Mouse (Mus musculus): ENCODE data around the gene Tgfb1. TPM values are rescaled to one million over a fixed set of nuclear protein-coding genes. Genes with fewer than 3 reads are reported as not detected.

Tgfb1 gene
- polyA plus RNA-seq, 1 experiment from 2014 or later: 1.6 TPM

GRCm38 (mm10) chr7:25706578-25707170, 19.9 kb downstream of the Tgfb1 start:
- H3K9me3 ChIP-seq (ENCODE audit: control insufficient read depth, low read length): no peaks in the 10 kb centered on the region
- peaks cover 17% of the 10 kb centered on the region for H3K4me1 ChIP-seq (ENCODE audit: control insufficient read depth, insufficient read depth, low read length)
- H3K4me2 ChIP-seq (ENCODE audit: low read depth): no peak overlapping the region
- H3K9ac ChIP-seq (ENCODE audit: low read length): no peak overlapping the region
- no peak overlapping the region for H3K4me3 ChIP-seq (ENCODE audit: low read depth, low read length)
- DNase-seq (ENCODE audit: low spot score): no peak
- no peak for ATAC-seq (ENCODE audit: insufficient read depth, low FRiP score, low TSS enrichment)
- no peak overlapping the region for H3K27ac ChIP-seq (ENCODE audit: low read depth, low read length)
- no peaks in the 10 kb centered on the region for H3K36me3 ChIP-seq (ENCODE audit: control insufficient read depth, insufficient read depth, low read length)
- whole genome bisulfite sequencing: 62% methylated on average over 7 of the region's 7 CpGs
- H3K27me3 ChIP-seq (ENCODE audit: control insufficient read depth, insufficient read depth, low read length): no peaks in the 10 kb centered on the region

- Histone ChIP-seq H3K36me3 (ENCODE audit: control insufficient read depth, insufficient read depth, low read length) (peaks cover under 1% of the 10 kb centered on the region), H3K27me3 (ENCODE audit: control insufficient read depth, insufficient read depth, low read length) (no peaks in the 10 kb centered on the region), H3K4me2 (ENCODE audit: low read depth) (no peak overlapping the region; the same call in 1 of the 2 replicates), H3K27ac (ENCODE audit: low read depth, low read length) (peak overlapping the region; percentile 34; the same call in 1 of the 2 replicates), H3K4me3 (ENCODE audit: low read depth, low read length) (no peak overlapping the region), H3K4me1 (ENCODE audit: control insufficient read depth, insufficient read depth, low read length) (peaks cover 22% of the 10 kb centered on the region), H3K9ac (ENCODE audit: low read length) (0 out of 2 replicates have a peak overlapping the region, but pooled peaks have one; percentile 22), H3K9me3 (ENCODE audit: control insufficient read depth, low read length) (no peaks in the 10 kb centered on the region)
- ATAC-seq (ENCODE audit: insufficient read depth, low FRiP score, low TSS enrichment) (no peak), DNase-seq (ENCODE audit: low spot score) (no peak)
- WGBS: 64% methylated on average over 15 of the region's 15 CpGs
Measured at GRCm38 (mm10) chr7:25707581-25708292, 20.9 kb downstream of the Tgfb1 start.

- 13% methylated on average over 12 of the region's 12 CpGs for WGBS
- peak overlapping the region; percentile 42 for H3K9ac ChIP-seq (ENCODE audit: low read length)
- no peak overlapping the region for H3K4me3 ChIP-seq (ENCODE audit: low read depth, low read length)
- peaks cover 6% of the 10 kb centered on the region for H3K36me3 ChIP-seq (ENCODE audit: control insufficient read depth, insufficient read depth, low read length)
- no peaks in the 10 kb centered on the region for H3K27me3 ChIP-seq (ENCODE audit: control insufficient read depth, insufficient read depth, low read length)
- ATAC-seq (ENCODE audit: insufficient read depth, low FRiP score, low TSS enrichment) (0 out of 2 replicates have a peak, but pooled peaks have one; percentile 6), DNase-seq (ENCODE audit: low spot score) (no peak)
- H3K4me1 ChIP-seq (ENCODE audit: control insufficient read depth, insufficient read depth, low read length): peaks cover 20% of the 10 kb centered on the region
- H3K9me3 ChIP-seq (ENCODE audit: control insufficient read depth, low read length): no peaks in the 10 kb centered on the region
- no peak overlapping the region for H3K27ac ChIP-seq (ENCODE audit: low read depth, low read length)
- no peak overlapping the region for H3K4me2 ChIP-seq (ENCODE audit: low read depth)
Measured at GRCm38 (mm10) chr7:25709961-25710360, 23.2 kb downstream of the Tgfb1 start.

GRCm38 (mm10) chr7:25710519-25711130, 23.8 kb downstream of the Tgfb1 start:
- H3K27ac ChIP-seq (ENCODE audit: low read depth, low read length): no peak overlapping the region
- DNase-seq (ENCODE audit: low spot score): no peak

GRCm38 (mm10) chr7:25711165-25711564, 24.4 kb downstream of the Tgfb1 start:
- no peak overlapping the region for H3K27ac ChIP-seq (ENCODE audit: low read depth, low read length)
- peaks cover 20% of the 10 kb centered on the region for H3K4me1 ChIP-seq (ENCODE audit: control insufficient read depth, insufficient read depth, low read length)
- 68% methylated on average over 5 of the region's 5 CpGs for WGBS
- ATAC-seq (ENCODE audit: insufficient read depth, low FRiP score, low TSS enrichment) (no peak), DNase-seq (ENCODE audit: low spot score) (no peak)
- H3K9ac ChIP-seq (ENCODE audit: low read length): no peak overlapping the region
- no peak overlapping the region for H3K4me3 ChIP-seq (ENCODE audit: low read depth, low read length)
- H3K27me3 ChIP-seq (ENCODE audit: control insufficient read depth, insufficient read depth, low read length): no peaks in the 10 kb centered on the region
- no peaks in the 10 kb centered on the region for H3K9me3 ChIP-seq (ENCODE audit: control insufficient read depth, low read length)
- H3K4me2 ChIP-seq (ENCODE audit: low read depth): no peak overlapping the region
- peaks cover 17% of the 10 kb centered on the region for H3K36me3 ChIP-seq (ENCODE audit: control insufficient read depth, insufficient read depth, low read length)

More at GRCm38 (mm10) chr7:25710519-25711130, 23.8 kb downstream of the Tgfb1 start:
- H3K36me3 ChIP-seq (ENCODE audit: control insufficient read depth, insufficient read depth, low read length): peaks cover 13% of the 10 kb centered on the region
- ATAC-seq (ENCODE audit: insufficient read depth, low FRiP score, low TSS enrichment): peak; percentile 18; the same call in 1 of the 2 replicates
- no peak overlapping the region for H3K4me2 ChIP-seq (ENCODE audit: low read depth)
- 14% methylated on average over 5 of the region's 7 CpGs for WGBS
- no peak overlapping the region for H3K4me3 ChIP-seq (ENCODE audit: low read depth, low read length)
- H3K4me1 ChIP-seq (ENCODE audit: control insufficient read depth, insufficient read depth, low read length): peaks cover 20% of the 10 kb centered on the region
- no peaks in the 10 kb centered on the region for H3K27me3 ChIP-seq (ENCODE audit: control insufficient read depth, insufficient read depth, low read length)
- no peaks in the 10 kb centered on the region for H3K9me3 ChIP-seq (ENCODE audit: control insufficient read depth, low read length)
- peak overlapping the region; percentile 42; the same call in 1 of the 2 replicates for H3K9ac ChIP-seq (ENCODE audit: low read length)

- 21% methylated on average over 7 of the region's 7 CpGs for WGBS
- H3K4me1 ChIP-seq (ENCODE audit: control insufficient read depth, insufficient read depth, low read length): peaks cover 20% of the 10 kb centered on the region
- H3K9me3 ChIP-seq (ENCODE audit: control insufficient read depth, low read length): no peaks in the 10 kb centered on the region
- H3K36me3 ChIP-seq (ENCODE audit: control insufficient read depth, insufficient read depth, low read length): peaks cover 17% of the 10 kb centered on the region
- DNase-seq (ENCODE audit: low spot score): peak; percentile 55
- H3K27ac ChIP-seq (ENCODE audit: low read depth, low read length): 0 out of 2 replicates have a peak overlapping the region, but pooled peaks have one; percentile 14
- H3K9ac ChIP-seq (ENCODE audit: low read length): peak overlapping the region; percentile 14; the same call in 1 of the 2 replicates
- no peak overlapping the region for H3K4me2 ChIP-seq (ENCODE audit: low read depth)
- ATAC-seq (ENCODE audit: insufficient read depth, low FRiP score, low TSS enrichment): peak; percentile 48; the same call in 1 of the 2 replicates
- no peak overlapping the region for H3K4me3 ChIP-seq (ENCODE audit: low read depth, low read length)
- H3K27me3 ChIP-seq (ENCODE audit: control insufficient read depth, insufficient read depth, low read length): no peaks in the 10 kb centered on the region
Measured at GRCm38 (mm10) chr7:25711731-25712197, 25.0 kb downstream of the Tgfb1 start.

- no peak for DNase-seq (ENCODE audit: low spot score)
- Histone ChIP-seq H3K36me3 (ENCODE audit: control insufficient read depth, insufficient read depth, low read length) (peaks cover 17% of the 10 kb centered on the region), H3K4me1 (ENCODE audit: control insufficient read depth, insufficient read depth, low read length) (peaks cover 20% of the 10 kb centered on the region), H3K9me3 (ENCODE audit: control insufficient read depth, low read length) (no peaks in the 10 kb centered on the region), H3K27ac (ENCODE audit: low read depth, low read length) (no peak overlapping the region), H3K9ac (ENCODE audit: low read length) (no peak overlapping the region), H3K4me3 (ENCODE audit: low read depth, low read length) (no peak overlapping the region), H3K4me2 (ENCODE audit: low read depth) (no peak overlapping the region), H3K27me3 (ENCODE audit: control insufficient read depth, insufficient read depth, low read length) (no peaks in the 10 kb centered on the region)
- no peak for ATAC-seq (ENCODE audit: insufficient read depth, low FRiP score, low TSS enrichment)
- 91% methylated on average over 9 of the region's 9 CpGs for WGBS
Measured at GRCm38 (mm10) chr7:25712801-25713200, 26.0 kb downstream of the Tgfb1 start.

GRCm38 (mm10) chr7:25714581-25714980, 27.8 kb downstream of the Tgfb1 start:
- Histone ChIP-seq H3K9ac (ENCODE audit: low read length) (no peak overlapping the region), H3K4me3 (ENCODE audit: low read depth, low read length) (no peak overlapping the region), H3K4me1 (ENCODE audit: control insufficient read depth, insufficient read depth, low read length) (peaks cover 26% of the 10 kb centered on the region), H3K27me3 (ENCODE audit: control insufficient read depth, insufficient read depth, low read length) (no peaks in the 10 kb centered on the region), H3K27ac (ENCODE audit: low read depth, low read length) (no peak overlapping the region), H3K4me2 (ENCODE audit: low read depth) (no peak overlapping the region), H3K9me3 (ENCODE audit: control insufficient read depth, low read length) (no peaks in the 10 kb centered on the region), H3K36me3 (ENCODE audit: control insufficient read depth, insufficient read depth, low read length) (peaks cover 17% of the 10 kb centered on the region)
- 86% methylated on average over 7 of the region's 8 CpGs for WGBS
- DNase-seq (ENCODE audit: low spot score) (no peak), ATAC-seq (ENCODE audit: insufficient read depth, low FRiP score, low TSS enrichment) (no peak)
